Mouse (Mus musculus): ENCODE measurements around the gene Gm17490.

GRCm38 (mm10) chr2:11651476-11651875 lies 25.4 kb upstream of the Gm17490 start:
- TF ChIP-seq CTCF (IDR thresholded peaks at IDR 0.05; ENCODE audit: control insufficient read depth, insufficient read depth, insufficient read length) (no peak), USF1 (IDR thresholded peaks at IDR 0.05; ENCODE audit: low read depth) (no peak)
